Mouse (Mus musculus): Measurements from ENCODE around the gene Hc.

Gene Hc

DNA sequence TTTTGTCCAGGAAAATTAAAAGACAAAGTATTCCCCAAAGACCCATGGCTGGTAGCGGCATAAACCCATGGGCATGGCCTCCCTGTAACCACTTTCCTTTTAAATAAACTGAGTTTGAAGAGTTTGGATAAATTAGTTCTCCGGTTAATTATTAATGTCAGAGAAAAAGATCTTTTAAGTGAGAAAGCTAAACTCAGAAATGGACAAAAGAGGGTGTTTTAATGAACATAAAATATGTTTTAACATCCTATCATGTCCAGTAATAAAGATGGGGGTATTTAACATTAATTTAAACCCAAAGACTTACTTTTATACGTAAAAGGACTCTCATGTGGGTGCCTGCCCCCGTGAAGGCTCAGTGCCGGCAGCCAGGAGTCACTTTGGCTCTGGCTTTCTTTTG, at the start of gene Hc:
TSS of gene Hc (minus strand) at position 101 of the 400 bp plus-strand sequence.
- no peak for DNase-seq (ENCODE audit: low spot score in 2 of 2)

DNA sequence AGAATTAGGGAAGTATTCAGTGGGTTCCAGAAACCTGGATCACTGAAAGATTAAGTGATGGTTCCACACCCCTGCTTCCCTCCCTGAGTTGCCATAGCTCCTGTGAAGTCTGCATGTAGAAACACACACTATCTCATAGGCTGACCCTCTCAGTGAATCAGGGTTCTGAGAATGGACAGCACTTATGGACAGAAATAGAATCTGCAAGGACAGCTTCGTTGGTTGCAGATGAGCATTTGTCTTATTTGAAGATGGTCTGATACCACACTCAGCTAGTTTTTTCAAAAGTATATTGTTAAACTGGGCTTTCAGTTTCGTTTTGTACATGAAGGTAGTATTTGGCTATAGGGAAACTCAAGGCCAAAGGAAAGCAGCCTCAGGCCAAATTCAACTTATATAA, 49.3 kb upstream of the Hc start:
- DNase-seq (ENCODE audit: low spot score in 2 of 2), result no peak

- DNase-seq (ENCODE audit: low spot score in 2 of 2), result no peak
Measured at GRCm38 (mm10) chr2:35109924-35110304, 48.7 kb upstream of the Hc start.

DNA sequence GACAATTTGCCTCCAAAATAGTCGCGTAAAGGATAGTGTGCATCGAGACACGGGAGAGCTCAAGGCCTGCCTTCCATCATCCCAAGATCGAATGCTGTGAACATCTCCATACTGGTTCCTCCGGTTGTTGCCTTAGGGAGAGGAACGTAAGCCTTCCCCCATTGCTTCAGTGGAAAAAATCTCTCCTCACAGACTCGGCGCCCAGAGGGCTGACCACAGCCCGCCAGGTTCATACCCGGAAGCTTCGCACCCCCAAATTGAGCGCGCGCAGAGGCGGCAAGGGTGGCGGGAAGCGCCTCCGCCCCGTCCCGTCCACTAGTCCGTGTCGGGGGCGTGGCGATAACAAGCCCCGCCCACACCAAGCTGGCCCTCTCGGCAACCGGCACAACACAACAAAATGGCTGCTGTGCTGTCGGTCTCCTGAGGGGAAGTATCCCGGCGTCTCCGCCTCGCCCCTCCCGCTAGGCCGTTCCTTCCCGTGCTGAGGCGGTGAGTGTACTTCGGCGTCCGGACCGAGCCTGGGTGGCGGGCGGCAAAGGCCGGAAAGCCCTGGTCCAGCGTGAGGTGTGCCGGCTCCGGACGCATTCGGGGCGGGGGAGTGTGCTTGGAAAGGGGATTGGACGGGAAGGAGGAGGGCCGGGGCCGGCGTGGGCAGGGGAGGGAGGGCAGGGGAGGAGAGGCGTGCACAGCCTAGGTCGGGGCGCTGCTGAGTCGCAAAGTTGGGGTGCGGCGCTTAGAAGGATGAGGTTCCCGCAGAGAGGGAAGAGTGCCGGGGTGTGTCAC, 48.1 kb upstream of the Hc start, which contains the start of gene Cntrl:
TSS of gene Cntrl (plus strand) at position 352 of the 783 bp plus-strand sequence.
- peak; percentile 89 to 96 for DNase-seq (ENCODE audit: low spot score in 2 of 2)

- peak; percentile 54 for DNase-seq (ENCODE audit: low spot score in 2 of 2)
Measured at GRCm38 (mm10) chr2:35108712-35109111, 47.5 kb upstream of the Hc start.

DNA sequence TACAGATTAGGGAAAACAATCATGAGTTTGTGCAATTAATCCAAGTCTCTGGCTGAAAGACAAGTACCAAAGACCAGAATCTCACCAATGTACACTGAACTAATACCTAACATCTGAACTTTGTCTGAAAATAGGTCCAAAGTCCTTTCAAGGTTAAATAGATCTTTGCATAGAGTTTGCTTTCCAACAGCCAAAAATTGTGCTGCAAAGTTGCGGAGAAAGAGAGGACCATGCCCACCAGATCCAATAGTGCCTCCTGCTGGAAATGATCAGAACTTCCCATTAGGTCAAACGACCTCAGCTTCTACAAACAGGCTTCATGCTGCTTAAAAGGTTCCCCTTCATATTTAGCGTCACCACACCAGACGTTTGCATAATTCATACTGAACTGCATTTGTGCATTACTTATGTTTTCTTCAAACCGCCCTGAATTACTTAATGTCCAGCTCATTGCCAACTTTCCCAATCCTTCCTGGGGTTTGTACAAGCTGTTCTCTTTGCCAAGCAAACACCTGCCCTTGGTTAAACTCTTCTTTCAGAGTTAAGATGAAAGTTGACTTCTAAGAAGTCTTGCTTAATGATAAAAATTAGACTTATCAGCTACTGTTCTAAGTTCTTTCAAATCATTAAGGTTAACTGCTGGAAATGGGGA, 46.9 kb upstream of the Hc start:
- no peak for DNase-seq (ENCODE audit: low spot score in 2 of 2)

DNA sequence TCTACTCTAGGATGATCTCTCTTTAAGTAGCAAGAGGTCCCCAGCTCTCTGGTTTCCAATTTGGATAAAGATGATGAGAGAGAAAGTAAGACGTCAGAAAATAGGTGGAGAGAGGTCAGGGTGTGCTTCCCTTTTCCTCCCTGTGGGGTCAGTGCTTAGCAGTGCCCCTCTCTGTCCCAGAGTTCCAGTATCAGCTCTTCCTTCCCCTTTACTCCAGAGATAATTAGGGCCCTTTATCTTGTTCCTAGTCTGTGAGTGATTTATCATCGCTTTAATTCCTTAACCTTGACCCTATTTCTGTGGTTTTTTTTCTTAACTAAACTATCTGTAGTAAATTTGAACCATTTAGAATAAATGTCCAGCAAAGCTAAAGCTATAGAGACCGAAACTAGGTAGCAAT, 43.6 kb upstream of the Hc start:
- DNase-seq (ENCODE audit: low spot score in 2 of 2), result no peak

DNA sequence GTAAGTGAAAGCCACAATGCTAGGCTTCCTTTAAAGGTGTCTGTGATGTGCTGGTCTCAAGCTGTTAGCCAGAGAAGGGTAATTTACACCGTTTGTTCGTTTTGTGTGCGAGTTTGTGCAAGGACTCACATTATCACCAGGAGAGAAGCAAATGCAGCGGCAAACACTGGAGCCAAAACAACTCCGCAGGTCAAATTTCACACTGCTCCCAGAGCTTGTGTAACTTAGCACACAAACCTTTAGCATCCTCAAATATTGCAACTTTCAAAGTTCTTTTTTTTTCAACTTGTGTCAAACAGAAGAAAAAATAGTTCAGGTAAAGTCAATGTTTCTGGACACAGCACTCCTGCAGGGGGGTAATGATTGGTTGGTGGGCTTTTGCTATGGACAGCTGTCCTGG, 42.3 kb upstream of the Hc start:
- DNase-seq (ENCODE audit: low spot score in 2 of 2), result no peak

GRCm38 (mm10) chr2:35102777-35103176, 41.5 kb upstream of the Hc start:
- no peak for DNase-seq (ENCODE audit: low spot score in 2 of 2)

GRCm38 (mm10) chr2:35101443-35101842, 40.2 kb upstream of the Hc start, which contains the start of gene AI182371:
TSS of gene AI182371 (minus strand) at chr2:35101543.
- DNase-seq (ENCODE audit: low spot score in 2 of 2), result no peak

DNA sequence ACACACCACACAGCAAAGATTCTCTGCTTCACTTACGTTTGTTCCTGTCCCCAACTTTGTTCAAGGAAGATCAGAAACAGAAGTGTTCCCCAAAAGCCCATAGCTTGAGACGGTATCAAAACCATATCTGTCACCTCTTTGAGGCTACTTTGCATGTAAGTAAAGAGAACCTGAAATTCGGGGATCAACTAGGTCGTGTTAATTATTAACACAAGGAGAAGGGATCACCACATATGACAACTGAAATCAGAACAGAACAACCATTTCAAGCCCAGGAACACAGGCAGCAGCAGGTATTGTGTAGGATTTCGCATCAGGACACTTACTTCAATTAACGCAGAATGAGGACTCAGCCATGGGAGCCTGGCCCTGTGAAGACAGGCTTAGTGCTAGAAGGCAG, 39.3 kb upstream of the Hc start:
- no peak for DNase-seq (ENCODE audit: low spot score in 2 of 2)

GRCm38 (mm10) chr2:35087418-35087817, 26.2 kb upstream of the Hc start:
- DNase-seq (ENCODE audit: low spot score in 2 of 2), result peak; percentile 14 to 17

DNA sequence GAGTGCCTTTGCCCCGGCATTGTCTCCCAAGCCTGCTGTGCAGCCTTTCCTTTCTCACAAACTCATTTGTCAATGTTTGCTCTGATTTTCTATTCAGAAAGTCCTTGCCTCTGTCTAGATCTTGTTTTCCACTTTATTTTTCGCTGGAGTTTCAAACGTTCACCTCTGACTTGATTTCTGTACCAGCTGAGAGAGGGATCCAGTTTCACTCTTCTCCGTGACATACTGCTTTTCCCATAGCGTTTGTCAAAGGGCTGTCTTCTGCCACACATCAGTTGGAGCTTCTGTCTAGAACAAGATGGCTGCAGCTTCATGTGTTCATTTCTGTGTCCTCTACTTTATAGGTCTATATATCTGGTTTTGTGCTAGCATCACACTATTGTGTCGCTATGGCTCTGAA, 17.9 kb upstream of the Hc start:
- no peak for DNase-seq (ENCODE audit: low spot score in 2 of 2)

DNA sequence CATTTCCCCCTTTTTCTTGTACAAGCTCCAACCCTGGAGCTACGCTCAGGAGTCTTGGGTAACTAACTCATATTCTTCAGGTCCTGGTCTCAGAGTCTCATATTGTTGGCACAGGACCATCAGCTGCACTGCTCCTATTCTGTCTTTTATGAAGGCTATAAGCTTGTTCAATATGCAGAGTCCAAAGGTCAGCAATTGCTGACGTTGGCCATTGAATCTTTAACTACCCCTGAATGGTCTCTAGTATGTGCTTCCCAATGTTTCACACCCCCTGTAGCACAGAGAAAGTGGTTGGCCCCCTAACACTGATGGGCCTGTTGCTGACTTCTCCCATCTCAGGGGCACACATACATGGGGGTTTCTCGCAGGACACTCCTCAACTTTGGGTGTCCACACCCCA, 13.1 kb upstream of the Hc start:
- DNase-seq (ENCODE audit: low spot score in 2 of 2), result no peak

- DNase-seq (ENCODE audit: low spot score in 2 of 2), result no peak
Measured at GRCm38 (mm10) chr2:35072547-35072946, 11.3 kb upstream of the Hc start.

DNA sequence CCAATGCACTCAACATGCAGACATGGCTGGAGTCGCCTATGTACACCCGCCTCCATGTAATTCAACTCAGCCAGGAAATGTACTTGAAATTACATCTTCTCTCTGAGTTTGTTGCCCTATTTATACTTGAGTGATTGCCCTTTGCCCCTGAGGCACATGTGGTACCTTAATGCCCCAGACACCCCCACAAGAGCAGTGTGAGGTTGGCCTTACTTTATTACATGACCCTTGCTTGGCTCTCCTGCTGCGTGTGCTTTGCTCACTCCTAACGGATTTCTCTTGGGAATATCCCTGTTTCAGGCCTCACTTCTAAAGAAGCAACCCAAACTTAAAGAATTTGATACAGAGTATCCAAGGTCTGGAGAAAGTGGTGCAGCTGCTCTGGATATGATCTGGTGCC, 9.0 kb upstream of the Hc start:
- DNase-seq (ENCODE audit: low spot score in 2 of 2), result no peak

GRCm38 (mm10) chr2:35069124-35069523, 7.9 kb upstream of the Hc start:
- DNase-seq (ENCODE audit: low spot score in 2 of 2), result no peak

DNA sequence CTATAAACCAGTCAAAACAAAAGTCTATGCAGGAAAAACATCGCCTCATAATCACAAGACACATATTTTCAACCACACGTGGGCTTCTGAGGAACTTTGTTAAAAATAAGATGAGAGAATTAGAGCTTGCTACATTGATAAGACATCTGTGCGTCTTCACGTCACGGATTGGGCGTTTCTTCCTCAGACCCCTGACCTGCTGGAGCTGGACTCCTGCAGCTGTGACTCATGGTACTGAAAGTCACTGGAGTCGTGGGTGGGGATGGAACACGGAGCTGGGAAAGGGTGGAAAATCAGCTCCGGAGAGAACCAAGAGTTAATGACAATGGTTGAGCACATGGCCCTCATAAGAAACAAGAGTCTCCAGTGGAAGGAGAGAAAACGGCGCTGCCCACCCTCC, 5.9 kb upstream of the Hc start:
- no peak for DNase-seq (ENCODE audit: low spot score in 2 of 2)

- no peak for DNase-seq (ENCODE audit: low spot score in 2 of 2)
Measured at GRCm38 (mm10) chr2:35066525-35067082, 5.4 kb upstream of the Hc start.

DNA sequence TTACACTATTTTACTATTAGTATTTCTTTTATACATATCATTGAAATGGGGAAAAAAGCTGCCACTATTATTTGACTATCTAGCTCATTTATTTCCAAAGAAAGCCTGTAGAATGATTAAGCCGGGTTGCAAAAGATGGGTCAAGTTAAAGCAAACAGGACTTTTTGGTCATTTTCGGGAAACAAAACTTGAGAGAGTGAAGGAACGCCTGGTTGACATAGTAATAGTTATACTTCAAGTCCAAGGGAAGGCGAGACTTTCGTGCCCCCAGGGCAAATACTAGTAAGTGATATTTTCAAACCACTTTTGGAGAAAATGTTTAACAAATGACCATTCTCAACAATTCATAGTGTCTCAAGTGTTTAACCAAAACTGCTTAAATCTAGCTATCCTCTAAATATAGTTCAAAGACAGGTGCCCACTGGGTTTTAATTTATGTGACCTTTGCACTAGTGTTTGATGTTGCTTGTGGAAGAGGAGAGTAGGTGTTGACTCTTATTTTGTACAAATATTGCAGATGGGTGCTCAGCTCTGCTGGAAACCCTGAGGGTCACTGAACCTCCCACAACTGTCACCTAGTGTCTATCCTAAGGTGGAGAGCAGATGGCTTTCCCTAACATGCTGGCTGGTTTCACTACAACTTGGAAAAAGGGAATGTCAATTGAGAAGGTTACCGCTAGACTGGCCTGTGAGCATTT, 2.2 kb upstream of the Hc start:
- DNase-seq (ENCODE audit: low spot score in 2 of 2), result no peak

GRCm38 (mm10) chr2:35060897-35061296, 341 bp downstream of the Hc start:
- DNase-seq (ENCODE audit: low spot score in 2 of 2), result no peak

DNA sequence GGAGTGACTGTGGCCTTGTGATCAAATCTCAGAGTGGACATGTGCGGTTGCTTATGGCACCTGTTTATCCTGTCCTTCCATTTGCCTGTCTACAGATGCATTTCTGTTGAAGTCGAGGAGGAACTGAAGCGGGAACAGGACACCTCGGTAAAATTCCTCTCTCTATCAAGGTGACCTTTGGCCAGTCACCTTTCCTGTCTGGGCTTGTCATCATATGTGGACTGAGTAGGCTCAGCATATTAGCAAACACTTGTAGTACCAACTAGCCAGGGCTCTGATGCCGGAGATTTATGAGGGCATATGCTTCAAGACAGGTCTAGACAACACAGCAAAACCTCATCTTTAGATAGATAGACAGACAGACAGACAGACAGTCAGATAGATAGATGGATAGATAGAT, 982 bp downstream of the Hc start:
- no peak for DNase-seq (ENCODE audit: low spot score in 2 of 2)

Measured in right cerebral cortex, adult 2 months (tissue).